Mouse (Mus musculus) C2C12 (cell line): Measurements from ENCODE around the gene Timp2. TPM values are rescaled to one million over a fixed set of nuclear protein-coding genes. Genes with fewer than 3 reads are reported as not detected.

Experiments
- H3K27me3 ChIP-seq: one replicate; pipeline ENCODE4 v1.6.1; 2011; ENCODE audit not compliant: control insufficient read depth, insufficient read depth, insufficient read length
- H3K36me3 ChIP-seq: one replicate; pipeline ENCODE4 v1.6.1; 2011; ENCODE audit not compliant: control insufficient read depth, insufficient read depth
- H3K4me3 ChIP-seq: one replicate; pipeline ENCODE4 v1.5.1; 2011; ENCODE audit warnings: mild to moderate bottlenecking, control low read depth; ENCODE audit not compliant: poor library complexity, insufficient read depth, severe bottlenecking
- H3K79me2 ChIP-seq: one replicate; pipeline ENCODE4 v1.6.1; 2011; ENCODE audit not compliant: control insufficient read depth, insufficient read depth
- H3K79me3 ChIP-seq: one replicate; pipeline ENCODE4 v1.6.1; 2011; ENCODE audit warnings: low read depth, control low read depth
- H3ac ChIP-seq: one replicate; pipeline ENCODE3; 2011; ENCODE audit warnings: low read depth; ENCODE audit not compliant: control insufficient read depth, insufficient read length
- CEBPB ChIP-seq: IDR thresholded peaks from one replicate; pipeline ENCODE4 v1.6.1; 2011; ENCODE audit warnings: low read depth, mild to moderate bottlenecking, control low read depth, moderate library complexity
- CTCF ChIP-seq: IDR thresholded peaks from one replicate; pipeline ENCODE4 v1.5.1; 2011; ENCODE audit not compliant: control insufficient read depth, insufficient read depth, insufficient read length
- FOSL1 ChIP-seq: IDR thresholded peaks from one replicate; pipeline ENCODE4 v1.8.0; 2011; ENCODE audit warnings: mild to moderate bottlenecking, low read length; ENCODE audit not compliant: poor library complexity, insufficient read depth, severe bottlenecking
- MAX ChIP-seq: IDR thresholded peaks from one replicate; pipeline ENCODE4 v1.6.1; 2011; ENCODE audit warnings: mild to moderate bottlenecking, control low read depth
- MYOD1 ChIP-seq: IDR thresholded peaks from one replicate; pipeline ENCODE4 v1.6.1; 2011; ENCODE audit warnings: low read depth; ENCODE audit not compliant: control insufficient read depth, insufficient read length
- MYOG ChIP-seq: IDR thresholded peaks from one replicate; pipeline ENCODE4 v1.6.1; 2011; ENCODE audit not compliant: control insufficient read depth, insufficient read length; ENCODE audit errors: extremely low read depth
- USF1 ChIP-seq: IDR thresholded peaks from one replicate; pipeline ENCODE4 v1.6.1; 2011; ENCODE audit warnings: low read depth, mild to moderate bottlenecking, control low read depth, moderate library complexity
- long read RNA-seq, 2 experiments: library from polyadenylated mRNA; unstranded; transcript quantifications; one replicate each; pipeline ENCODE4 v2.0.0; 2019 to 2020
- polyA plus RNA-seq: library from polyadenylated mRNA; unstranded; fragments of >200 nt; fragmentation: generic; extraction: Trizol; gene quantifications from one replicate; pipeline ENCODE4 v1.2.1, GENCODE M21; 2012; ENCODE audit warnings: missing spikeins

Gene Timp2
- 372 TPM for polyA plus RNA-seq
- long read RNA-seq, experiment 1, transcript Timp2-201 (5 exons, 3,709 nt) = major isoform, 41 of 170 reads
- long read RNA-seq, experiment 1, partial matches to known transcripts = 32 of 170 reads
- long read RNA-seq, experiment 1, other reads (novel, unspliced or antisense) = 97 of 170 reads
- long read RNA-seq, experiment 2, transcript Timp2-201 (5 exons, 3,709 nt) = major isoform, 30 of 82 reads
- long read RNA-seq, experiment 2, partial matches to known transcripts = 8 of 82 reads
- long read RNA-seq, experiment 2, other reads (novel, unspliced or antisense) = 44 of 82 reads

GRCm38 (mm10) chr11:118355640-118356039 is at the start of gene Timp2:
Timp2 (minus strand) TSS chr11:118355740.
- no peak for TF ChIP-seq USF1
- no peak for TF ChIP-seq MYOG
- no peak for TF ChIP-seq FOSL1
- no peak for TF ChIP-seq MAX
- no peak for TF ChIP-seq CEBPB
- no peak for TF ChIP-seq CTCF
- no peak for TF ChIP-seq MYOD1
- Histone ChIP-seq H3K4me3 (peak within 1 kb of the TSS; percentile 98), H3K36me3 (peaks cover 29% of the 10 kb centered on the region), H3K79me3 (peaks cover 43% of the 10 kb centered on the region), H3ac (peak within 1 kb of the TSS; percentile 88), H3K79me2 (peaks cover 49% of the 10 kb centered on the region), H3K27me3 (no peaks in the 10 kb centered on the region)

GRCm38 (mm10) chr11:118405311-118405710 is 49.8 kb upstream of the Timp2 start:
- H3K79me3 ChIP-seq = no peaks in the 10 kb centered on the region
- no peak for TF ChIP-seq CEBPB
- no peak for TF ChIP-seq MYOG
- TF ChIP-seq MYOD1 = no peak
- no peak for TF ChIP-seq FOSL1
- no peak for TF ChIP-seq MAX
- no peak for TF ChIP-seq USF1
- no peak for TF ChIP-seq CTCF
- H3K27me3 ChIP-seq = no peaks in the 10 kb centered on the region
- H3K79me2 ChIP-seq = no peaks in the 10 kb centered on the region
- H3K4me3 ChIP-seq = no peak overlapping the region
- H3K36me3 ChIP-seq = peaks cover 15% of the 10 kb centered on the region
- no peak overlapping the region for H3ac ChIP-seq

DNA sequence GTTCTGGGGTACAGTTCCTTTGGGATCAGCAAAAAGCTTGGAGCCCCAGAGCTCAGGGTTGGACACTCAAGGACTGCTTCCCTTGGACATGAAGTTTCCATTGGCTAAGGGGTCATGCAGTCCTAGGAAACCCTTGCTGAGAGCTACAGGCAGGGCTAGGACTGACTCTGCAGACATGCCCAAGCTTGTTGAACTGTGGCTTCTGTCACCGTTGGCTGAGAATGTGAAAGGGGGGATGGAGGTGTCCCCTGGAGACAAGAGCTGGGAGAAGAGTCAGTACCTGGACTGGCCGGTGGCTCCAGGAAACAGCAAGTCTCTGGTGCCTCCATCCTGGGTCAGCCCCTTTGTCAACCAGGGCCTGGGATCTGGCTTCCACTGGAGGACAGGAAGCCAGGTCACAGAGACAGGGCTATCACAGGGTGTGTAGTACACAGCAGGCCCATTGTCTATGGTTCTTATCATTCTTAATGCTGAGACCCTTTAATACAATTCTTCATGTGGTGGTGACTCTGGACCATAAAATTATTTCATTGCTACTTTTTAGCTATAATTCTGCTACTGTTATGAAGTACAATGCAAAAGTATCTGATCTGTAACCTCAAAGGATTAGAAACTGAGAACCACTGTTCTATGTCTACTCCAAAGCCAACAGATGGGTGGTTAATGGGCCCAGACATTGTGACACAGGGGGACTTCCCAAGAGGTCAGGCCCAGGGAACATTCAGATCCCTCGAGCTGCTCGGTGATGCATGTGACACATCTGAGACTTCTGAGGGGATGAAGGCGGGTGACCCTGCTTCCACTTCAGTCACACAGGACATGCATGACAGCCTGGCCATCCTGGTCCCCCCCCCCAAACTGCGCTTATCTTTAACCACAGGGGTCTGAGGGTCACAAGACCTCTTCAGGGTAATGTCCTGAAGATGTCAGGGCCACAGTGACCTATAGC is 48.7 kb upstream of the Timp2 start:
- no peaks in the 10 kb centered on the region for H3K79me2 ChIP-seq
- no peak overlapping the region for H3ac ChIP-seq
- TF ChIP-seq MAX = no peak
- TF ChIP-seq CEBPB = no peak
- no peak for TF ChIP-seq MYOD1
- H3K27me3 ChIP-seq = no peaks in the 10 kb centered on the region
- H3K79me3 ChIP-seq = no peaks in the 10 kb centered on the region
- H3K36me3 ChIP-seq = peaks cover 5% of the 10 kb centered on the region
- H3K4me3 ChIP-seq = no peak overlapping the region

GRCm38 (mm10) chr11:118403183-118403582 is 47.6 kb upstream of the Timp2 start:
- no peak overlapping the region for H3K4me3 ChIP-seq
- H3K27me3 ChIP-seq = no peaks in the 10 kb centered on the region
- no peaks in the 10 kb centered on the region for H3K79me3 ChIP-seq
- H3ac ChIP-seq = no peak overlapping the region
- no peak for TF ChIP-seq CTCF
- no peak for TF ChIP-seq USF1
- TF ChIP-seq CEBPB = no peak
- no peak for TF ChIP-seq FOSL1
- no peak for TF ChIP-seq MAX
- TF ChIP-seq MYOD1 = no peak
- H3K36me3 ChIP-seq = peaks cover 2% of the 10 kb centered on the region
- no peaks in the 10 kb centered on the region for H3K79me2 ChIP-seq

DNA sequence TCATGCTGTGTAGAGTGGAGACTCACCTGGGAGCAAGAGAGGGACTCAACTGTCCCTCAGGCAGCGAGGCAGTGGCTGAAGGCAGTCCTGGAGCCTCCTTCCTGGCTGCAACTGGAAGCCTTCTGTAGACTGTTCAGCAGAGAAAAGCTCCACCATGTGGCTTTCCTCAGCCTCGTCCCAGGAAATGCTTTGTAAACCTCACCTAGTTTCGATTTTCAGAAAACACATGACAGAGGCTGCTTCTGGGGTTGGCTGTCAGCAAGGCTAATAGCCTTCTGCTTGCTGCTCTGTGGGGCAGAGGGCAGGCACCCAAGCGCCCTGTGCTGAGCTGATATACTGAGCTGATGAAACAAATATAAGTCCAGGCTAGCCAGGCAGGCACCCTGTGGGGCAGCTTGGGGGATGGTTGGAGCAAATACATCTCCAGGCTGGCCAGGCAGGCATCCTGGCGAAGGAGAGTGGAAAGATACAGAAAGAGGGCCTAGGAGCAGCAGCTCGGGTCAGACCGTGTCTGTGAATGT is 46.3 kb upstream of the Timp2 start, which contains the start of gene Lgals3bp:
Gene Lgals3bp (minus strand): TSS at position 333 of the 521 bp plus-strand sequence.
- Histone ChIP-seq H3K79me2 (no peaks in the 10 kb centered on the region), H3K27me3 (no peaks in the 10 kb centered on the region), H3ac (no peak within 1 kb of the TSS), H3K36me3 (no peaks in the 10 kb centered on the region), H3K79me3 (no peaks in the 10 kb centered on the region), H3K4me3 (no peak within 1 kb of the TSS)
- TF ChIP-seq CTCF = peak; percentile 1
- no peak for TF ChIP-seq FOSL1
- no peak for TF ChIP-seq MYOD1
- TF ChIP-seq MYOG = no peak
- peak; percentile 38 for TF ChIP-seq USF1
- TF ChIP-seq MAX = no peak
- no peak for TF ChIP-seq CEBPB
